ENCODE assay signal across 13 mouse cellular contexts in genomic region chr6:17408094-17408493, GRCm38 (mm10).
"Had no signal": no experiment of that assay in that cellular context is flagged by ENCODE, and none has a peak within 500 bp of the region (broad histone marks: within the 10 kb centered on the region; RNA-seq: fewer than 3 reads in every experiment).

No protein-coding gene starts in this region.

- H3K4me2 ChIP-seq: limb, embryonic 13.5 days; midbrain, embryonic 12.5 days; neural tube, embryonic 15.5 days had no signal

- H3K36me3 ChIP-seq: limb, embryonic 13.5 days; midbrain, embryonic 12.5 days; neural tube, embryonic 15.5 days had no signal

- ATAC-seq: midbrain, embryonic 16.5 days had no signal

- H3K4me1 ChIP-seq: limb, embryonic 13.5 days; neural tube, embryonic 15.5 days had no signal

- H3K9me3 ChIP-seq: limb, embryonic 13.5 days; midbrain, embryonic 12.5 days; neural tube, embryonic 15.5 days had no signal

- H3K4me3 ChIP-seq: limb, embryonic 13.5 days; midbrain, embryonic 12.5 days; neural tube, embryonic 15.5 days had no signal

- H3K9ac ChIP-seq: limb, embryonic 13.5 days; liver, embryonic 14.5 days; midbrain, embryonic 12.5 days; neural tube, embryonic 15.5 days had no signal

- DNase-seq: kidney, postnatal 10 days; kidney, postnatal 4 days; left cerebral cortex, postnatal 4 days; lung, adult 18-20 months; right cerebral cortex, adult 18-20 months; right cerebral cortex, postnatal 25 days; thymus, adult 18-20 months; thymus, postnatal 14 days had no signal

- H3K27ac ChIP-seq: limb, embryonic 13.5 days; liver, embryonic 14.5 days; midbrain, embryonic 12.5 days; neural tube, embryonic 15.5 days had no signal

- H3K27me3 ChIP-seq: limb, embryonic 13.5 days; midbrain, embryonic 12.5 days; neural tube, embryonic 15.5 days had no signal
